Mouse (Mus musculus): Measurements from ENCODE around the gene Arhgap9. TPM values are rescaled to one million over a fixed set of nuclear protein-coding genes. Genes with fewer than 3 reads are reported as not detected.
A peak's percentile ranks its signal among the peaks of the same experiment; 100 is the strongest.

Gene Arhgap9
- total RNA-seq, 2 experiments from 2014 or later, result 6.4 to 18.9 TPM

GRCm38 (mm10) chr10:127339683-127340576 lies 18.2 kb downstream of the Arhgap9 start:
- no peak for ATAC-seq (replicated peaks; ENCODE audit: low FRiP score, poor library complexity, severe bottlenecking)

- no peak for ATAC-seq (replicated peaks; ENCODE audit: low FRiP score, poor library complexity, severe bottlenecking)
Measured at GRCm38 (mm10) chr10:127340577-127341359, 19.0 kb downstream of the Arhgap9 start.

- no peak for ATAC-seq (replicated peaks; ENCODE audit: low FRiP score, poor library complexity, severe bottlenecking)
Measured at GRCm38 (mm10) chr10:127341360-127341690, 19.6 kb downstream of the Arhgap9 start.

- peak; percentile 71 for ATAC-seq (replicated peaks; ENCODE audit: low FRiP score, poor library complexity, severe bottlenecking)
Measured at GRCm38 (mm10) chr10:127341891-127342639, 20.3 kb downstream of the Arhgap9 start, which contains the start of gene Gli1. TSS of gene Gli1 (minus strand) at chr10:127341974.

- no peak for ATAC-seq (replicated peaks; ENCODE audit: low FRiP score, poor library complexity, severe bottlenecking)
Measured at GRCm38 (mm10) chr10:127343029-127343428, 21.3 kb downstream of the Arhgap9 start.

GRCm38 (mm10) chr10:127346173-127346572 lies 24.4 kb downstream of the Arhgap9 start:
- ATAC-seq (replicated peaks; ENCODE audit: low FRiP score, poor library complexity, severe bottlenecking), result no peak

- no peak for ATAC-seq (replicated peaks; ENCODE audit: low FRiP score, poor library complexity, severe bottlenecking)
Measured at GRCm38 (mm10) chr10:127348957-127349356, 27.2 kb downstream of the Arhgap9 start.

GRCm38 (mm10) chr10:127349810-127350209 lies 28.0 kb downstream of the Arhgap9 start:
- ATAC-seq (replicated peaks; ENCODE audit: low FRiP score, poor library complexity, severe bottlenecking), result no peak

GRCm38 (mm10) chr10:127350594-127351284 lies 29.0 kb downstream of the Arhgap9 start:
- ATAC-seq (replicated peaks; ENCODE audit: low FRiP score, poor library complexity, severe bottlenecking), result no peak

- ATAC-seq (replicated peaks; ENCODE audit: low FRiP score, poor library complexity, severe bottlenecking), result no peak
Measured at GRCm38 (mm10) chr10:127351285-127351595, 29.5 kb downstream of the Arhgap9 start.

GRCm38 (mm10) chr10:127351719-127352118 lies 30.0 kb downstream of the Arhgap9 start:
- no peak for ATAC-seq (replicated peaks; ENCODE audit: low FRiP score, poor library complexity, severe bottlenecking)

- ATAC-seq (replicated peaks; ENCODE audit: low FRiP score, poor library complexity, severe bottlenecking), result no peak
Measured at GRCm38 (mm10) chr10:127352187-127352586, 30.4 kb downstream of the Arhgap9 start.

GRCm38 (mm10) chr10:127352766-127353165 lies 31.0 kb downstream of the Arhgap9 start:
- ATAC-seq (replicated peaks; ENCODE audit: low FRiP score, poor library complexity, severe bottlenecking), result no peak

GRCm38 (mm10) chr10:127353909-127354895 lies 32.4 kb downstream of the Arhgap9 start, which contains the start of gene Inhbe:
TSS of gene Inhbe (minus strand) at chr10:127354411.
- ATAC-seq (replicated peaks; ENCODE audit: low FRiP score, poor library complexity, severe bottlenecking), result no peak

GRCm38 (mm10) chr10:127355336-127355735 lies 33.6 kb downstream of the Arhgap9 start:
- ATAC-seq (replicated peaks; ENCODE audit: low FRiP score, poor library complexity, severe bottlenecking), result no peak

- ATAC-seq (replicated peaks; ENCODE audit: low FRiP score, poor library complexity, severe bottlenecking), result no peak
Measured at GRCm38 (mm10) chr10:127360714-127361113, 39.0 kb downstream of the Arhgap9 start.

GRCm38 (mm10) chr10:127367116-127367515 lies 45.4 kb downstream of the Arhgap9 start:
- ATAC-seq (replicated peaks; ENCODE audit: low FRiP score, poor library complexity, severe bottlenecking), result no peak

- no peak for ATAC-seq (replicated peaks; ENCODE audit: low FRiP score, poor library complexity, severe bottlenecking)
Measured at GRCm38 (mm10) chr10:127368273-127368672, 46.5 kb downstream of the Arhgap9 start.
